Mouse (Mus musculus) kidney, adult 2 months (tissue): ENCODE data around the gene Dcaf8. TPM values are rescaled to one million over a fixed set of nuclear protein-coding genes. Genes with fewer than 3 reads are reported as not detected.

ENCODE experiments used
- DNase-seq: peaks from one replicate; pipeline ENCODE4 v3.0.0; 2021
- H3K27ac ChIP-seq: fragments of 200-500 bp; 2 replicates; pipeline ENCODE4 v1.5.1; 2012; ENCODE audit warnings: low read depth, low read length, control low read depth, inconsistent platforms; ENCODE audit not compliant: insufficient read depth
- H3K27me3 ChIP-seq: fragments of 200-500 bp; replicated peaks from 2 replicates; pipeline ENCODE4 v1.6.1; 2012; ENCODE audit warnings: mild to moderate bottlenecking, moderate library complexity, low read length, inconsistent platforms; ENCODE audit not compliant: control insufficient read depth, insufficient read depth
- H3K36me3 ChIP-seq: fragments of 200-500 bp; 2 replicates; pipeline ENCODE4 v1.6.1; 2012; ENCODE audit warnings: mild to moderate bottlenecking, moderate library complexity, low read length, inconsistent platforms; ENCODE audit not compliant: control insufficient read depth, insufficient read depth
- H3K4me1 ChIP-seq: fragments of 200-500 bp; 2 replicates; pipeline ENCODE4 v1.6.1; 2011; ENCODE audit warnings: low read length; ENCODE audit not compliant: control insufficient read depth, insufficient read depth
- H3K4me3 ChIP-seq: fragments of 200-500 bp; 2 replicates; pipeline ENCODE4 v1.5.1; 2011; ENCODE audit warnings: mild to moderate bottlenecking, low read depth, low read length, control low read depth; ENCODE audit not compliant: insufficient read depth
- CTCF ChIP-seq: fragments of 200-500 bp; conservative IDR thresholded peaks from 2 replicates; pipeline ENCODE4 v1.5.1; 2011; ENCODE audit warnings: low read depth, mild to moderate bottlenecking, control low read depth, low read length, moderate library complexity, mixed read lengths; ENCODE audit not compliant: insufficient read depth, insufficient read length
- POLR2A ChIP-seq: fragments of 200-500 bp; IDR thresholded peaks from one replicate; pipeline ENCODE4 v1.6.1; 2011; ENCODE audit warnings: low read depth, low read length, control low read depth
- WGBS: fragments of 180-500 bp; shearing (Covaris S2); methylation state at CpG from one replicate; pipeline ENCODE4 v1.1.7; 2018; 5-methylcytosine and 5-hydroxymethylcytosine counted together
- polyA plus RNA-seq: library from polyadenylated mRNA; depleted of rRNA; stranded (reverse); fragments of >200 nt; gene quantifications from 2 replicates; pipeline ENCODE4 v1.2.3, GENCODE M21; 2012

Dcaf8 gene
- polyA plus RNA-seq, 1 experiment, result 95.1 TPM

- H3K27me3 ChIP-seq, result no peaks in the 10 kb centered on the region
- H3K36me3 ChIP-seq, result no peaks in the 10 kb centered on the region
- H3K4me3 ChIP-seq, result no peak within 1 kb of the TSS
- TF ChIP-seq POLR2A (no peak), CTCF (no peak)
- WGBS, result 88% methylated on average over 19 of the region's 19 CpGs
- no peak for DNase-seq
- peak within 1 kb of the TSS; percentile 25; the same call in 1 of the 2 replicates for H3K27ac ChIP-seq
- peaks cover 4% of the 10 kb centered on the region; the same call in 1 of the 2 replicates for H3K4me1 ChIP-seq
These were observed 71.8 kb downstream of the Dcaf8 start, which contains the start of gene Casq1 for GRCm38 (mm10) chr1:172219451-172220406. Gene Casq1, minus strand, starts transcription at chr1:172219868.

GRCm38 (mm10) chr1:172220414-172220813, 72.5 kb downstream of the Dcaf8 start:
- H3K4me1 ChIP-seq, result peaks cover 4% of the 10 kb centered on the region; the same call in 1 of the 2 replicates
- H3K4me3 ChIP-seq, result no peak overlapping the region
- DNase-seq, result peak; percentile 90
- no peaks in the 10 kb centered on the region for H3K27me3 ChIP-seq
- 25% methylated on average over 10 of the region's 10 CpGs for WGBS
- H3K36me3 ChIP-seq, result no peaks in the 10 kb centered on the region
- H3K27ac ChIP-seq, result peak overlapping the region; percentile 25; the same call in 1 of the 2 replicates
- TF ChIP-seq CTCF (no peak), POLR2A (no peak)

GRCm38 (mm10) chr1:172221297-172222063, 73.6 kb downstream of the Dcaf8 start:
- no peaks in the 10 kb centered on the region for H3K27me3 ChIP-seq
- peaks cover 4% of the 10 kb centered on the region; the same call in 1 of the 2 replicates for H3K4me1 ChIP-seq
- 81% methylated on average over 11 of the region's 11 CpGs for WGBS
- no peak overlapping the region for H3K4me3 ChIP-seq
- TF ChIP-seq CTCF, result no peak
- TF ChIP-seq POLR2A, result no peak
- H3K36me3 ChIP-seq, result no peaks in the 10 kb centered on the region
- no peak for DNase-seq
- H3K27ac ChIP-seq, result peak overlapping the region; percentile 26; the same call in 1 of the 2 replicates

- DNase-seq, result peak; percentile 63
- Histone ChIP-seq H3K36me3 (no peaks in the 10 kb centered on the region), H3K27ac (no peak overlapping the region), H3K27me3 (no peaks in the 10 kb centered on the region), H3K4me1 (no peaks in the 10 kb centered on the region), H3K4me3 (no peak overlapping the region)
- WGBS, result 65% methylated on average over 2 of the region's 2 CpGs
- TF ChIP-seq CTCF, result no peak
- TF ChIP-seq POLR2A, result no peak
These were observed 80.3 kb downstream of the Dcaf8 start for GRCm38 (mm10) chr1:172228209-172228608.

GRCm38 (mm10) chr1:172229215-172229614, 81.3 kb downstream of the Dcaf8 start:
- WGBS, result 78% methylated on average over 1 of the region's 1 CpGs
- no peak for DNase-seq
- H3K27ac ChIP-seq, result no peak overlapping the region
- H3K27me3 ChIP-seq, result no peaks in the 10 kb centered on the region
- no peaks in the 10 kb centered on the region for H3K4me1 ChIP-seq
- no peak overlapping the region for H3K4me3 ChIP-seq
- no peak for TF ChIP-seq CTCF
- TF ChIP-seq POLR2A, result no peak
- no peaks in the 10 kb centered on the region for H3K36me3 ChIP-seq

GRCm38 (mm10) chr1:172240945-172241708, 93.2 kb downstream of the Dcaf8 start:
- Histone ChIP-seq H3K27ac (peak overlapping the region; percentile 35; the same call in 1 of the 2 replicates), H3K36me3 (no peaks in the 10 kb centered on the region), H3K4me1 (no peaks in the 10 kb centered on the region), H3K27me3 (no peaks in the 10 kb centered on the region), H3K4me3 (no peak overlapping the region)
- DNase-seq, result peak; percentile 52
- WGBS, result 29% methylated on average over 6 of the region's 6 CpGs
- TF ChIP-seq POLR2A (no peak), CTCF (no peak)

- TF ChIP-seq CTCF (no peak), POLR2A (no peak)
- no peak overlapping the region for H3K4me3 ChIP-seq
- H3K27me3 ChIP-seq, result no peaks in the 10 kb centered on the region
- H3K36me3 ChIP-seq, result no peaks in the 10 kb centered on the region
- no peaks in the 10 kb centered on the region for H3K4me1 ChIP-seq
- H3K27ac ChIP-seq, result peak overlapping the region; percentile 75
- peak; percentile 84 for DNase-seq
- 29% methylated on average over 2 of the region's 2 CpGs for WGBS
These were observed 94.5 kb downstream of the Dcaf8 start for GRCm38 (mm10) chr1:172242401-172242800.
